Mouse (Mus musculus) forebrain, embryonic 12.5 days (tissue): Measurements from ENCODE around the gene Mapk10. TPM values are rescaled to one million over a fixed set of nuclear protein-coding genes. Genes with fewer than 3 reads are reported as not detected.

Source experiments
- ATAC-seq: fragments of 200-750 bp; cut with Nextera tagmentation; 2 replicates; pipeline ENCODE4 v1.8.0; 2017; ENCODE audit warnings: moderate TSS enrichment; ENCODE audit not compliant: low FRiP score
- H3K27ac ChIP-seq: fragments of 300-500 bp; sonication (generic); 2 replicates; pipeline ENCODE4 v1.5.1; 2016; ENCODE audit warnings: mild to moderate bottlenecking
- H3K27me3 ChIP-seq: fragments of 300-500 bp; sonication (generic); 2 replicates; pipeline ENCODE4 v1.6.1; 2016; ENCODE audit warnings: mild to moderate bottlenecking
- H3K36me3 ChIP-seq: fragments of 300-500 bp; sonication (generic); replicated peaks from 2 replicates; pipeline ENCODE4 v1.6.1; 2016; ENCODE audit warnings: mild to moderate bottlenecking
- H3K4me1 ChIP-seq: fragments of 300-500 bp; sonication (generic); 2 replicates; pipeline ENCODE4 v1.6.1; 2016
- H3K4me2 ChIP-seq: fragments of 300-500 bp; sonication (generic); 2 replicates; pipeline ENCODE4 v1.6.1; 2016; ENCODE audit warnings: mild to moderate bottlenecking, moderate library complexity
- H3K4me3 ChIP-seq: fragments of 300-500 bp; sonication (generic); replicated peaks from 2 replicates; pipeline ENCODE4 v1.5.1; 2016; ENCODE audit warnings: mild to moderate bottlenecking
- H3K9ac ChIP-seq: fragments of 300-500 bp; sonication (generic); 2 replicates; pipeline ENCODE4 v1.6.1; 2016; ENCODE audit warnings: mild to moderate bottlenecking
- H3K9me3 ChIP-seq: fragments of 300-500 bp; sonication (generic); 2 replicates; pipeline ENCODE4 v1.6.1; 2016
- WGBS: fragments of 180-500 bp; shearing (Covaris S2); methylation state at CpG from one replicate; pipeline ENCODE4 v1.1.7; 2016; 5-methylcytosine and 5-hydroxymethylcytosine counted together
- polyA plus RNA-seq: library from polyadenylated mRNA; unstranded; fragments of >200 nt; fragmentation: Nextera tagmentation; extraction: Ambion mirVana; gene quantifications from 2 replicates; pipeline ENCODE4 v1.2.1, GENCODE M21; 2016

The Mapk10 gene
- polyA plus RNA-seq, 1 experiment from 2014 or later = 41.7 TPM

- H3K9me3 ChIP-seq = no peaks in the 10 kb centered on the region
- no peak overlapping the region for H3K4me3 ChIP-seq
- H3K27ac ChIP-seq = no peak overlapping the region
- H3K36me3 ChIP-seq = no peaks in the 10 kb centered on the region
- WGBS = 65% methylated on average over 6 of the region's 6 CpGs
- peaks cover 31% of the 10 kb centered on the region for H3K4me1 ChIP-seq
- no peak overlapping the region for H3K4me2 ChIP-seq
- ATAC-seq = no peak
- H3K27me3 ChIP-seq = no peaks in the 10 kb centered on the region
- no peak overlapping the region for H3K9ac ChIP-seq
Observed at GRCm38 (mm10) chr5:103194549-103194948, 16.6 kb downstream of the Mapk10 start.

GRCm38 (mm10) chr5:103193700-103194099, 17.4 kb downstream of the Mapk10 start:
- 77% methylated on average over 3 of the region's 3 CpGs for WGBS
- Histone ChIP-seq H3K27me3 (no peaks in the 10 kb centered on the region), H3K27ac (no peak overlapping the region), H3K36me3 (no peaks in the 10 kb centered on the region), H3K9ac (no peak overlapping the region), H3K4me3 (no peak overlapping the region), H3K4me1 (peaks cover 31% of the 10 kb centered on the region), H3K4me2 (no peak overlapping the region), H3K9me3 (no peaks in the 10 kb centered on the region)
- no peak for ATAC-seq

GRCm38 (mm10) chr5:103191577-103191976, 19.6 kb downstream of the Mapk10 start:
- no peaks in the 10 kb centered on the region for H3K36me3 ChIP-seq
- H3K4me3 ChIP-seq = no peak overlapping the region
- H3K4me1 ChIP-seq = peaks cover 31% of the 10 kb centered on the region
- ATAC-seq = peak; percentile 79
- no peaks in the 10 kb centered on the region for H3K27me3 ChIP-seq
- no peak overlapping the region for H3K4me2 ChIP-seq
- H3K9ac ChIP-seq = no peak overlapping the region
- WGBS = 18% methylated on average over 4 of the region's 4 CpGs
- H3K27ac ChIP-seq = peak overlapping the region; percentile 71
- no peaks in the 10 kb centered on the region for H3K9me3 ChIP-seq

- ATAC-seq = no peak
- Histone ChIP-seq H3K4me1 (no peaks in the 10 kb centered on the region), H3K9ac (no peak overlapping the region), H3K4me2 (no peak overlapping the region), H3K27ac (no peak overlapping the region), H3K27me3 (no peaks in the 10 kb centered on the region), H3K4me3 (no peak overlapping the region), H3K9me3 (peaks cover 9% of the 10 kb centered on the region; the same call in 1 of the 2 replicates), H3K36me3 (no peaks in the 10 kb centered on the region; the same call in 1 of the 2 replicates)
- WGBS = 91% methylated on average over 1 of the region's 1 CpGs
Observed at GRCm38 (mm10) chr5:103184256-103184655, 26.9 kb downstream of the Mapk10 start.

GRCm38 (mm10) chr5:103181622-103182021, 29.5 kb downstream of the Mapk10 start:
- no peak overlapping the region for H3K9ac ChIP-seq
- H3K36me3 ChIP-seq = no peaks in the 10 kb centered on the region; the same call in 1 of the 2 replicates
- H3K9me3 ChIP-seq = peaks cover 9% of the 10 kb centered on the region; the same call in 1 of the 2 replicates
- no peak overlapping the region for H3K4me3 ChIP-seq
- H3K27me3 ChIP-seq = no peaks in the 10 kb centered on the region
- no peak overlapping the region for H3K27ac ChIP-seq
- no peak overlapping the region for H3K4me2 ChIP-seq
- peaks cover 7% of the 10 kb centered on the region for H3K4me1 ChIP-seq
- 94% methylated on average over 10 of the region's 10 CpGs for WGBS
- ATAC-seq = no peak

- 8% methylated on average over 5 of the region's 5 CpGs for WGBS
- Histone ChIP-seq H3K4me1 (peaks cover 7% of the 10 kb centered on the region), H3K4me2 (no peak overlapping the region), H3K9me3 (no peaks in the 10 kb centered on the region), H3K27me3 (no peaks in the 10 kb centered on the region), H3K9ac (no peak overlapping the region), H3K36me3 (no peaks in the 10 kb centered on the region), H3K4me3 (no peak overlapping the region), H3K27ac (peak overlapping the region; percentile 68)
- peak; percentile 70; the same call in 1 of the 2 replicates for ATAC-seq
Observed at GRCm38 (mm10) chr5:103177010-103177409, 34.1 kb downstream of the Mapk10 start.

GRCm38 (mm10) chr5:103175989-103176388, 35.1 kb downstream of the Mapk10 start:
- H3K9me3 ChIP-seq = peaks cover 1% of the 10 kb centered on the region; the same call in 1 of the 2 replicates
- no peak overlapping the region for H3K4me3 ChIP-seq
- no peak overlapping the region for H3K27ac ChIP-seq
- H3K4me1 ChIP-seq = peaks cover 7% of the 10 kb centered on the region
- no peaks in the 10 kb centered on the region for H3K27me3 ChIP-seq
- WGBS = 89% methylated on average over 7 of the region's 7 CpGs
- H3K36me3 ChIP-seq = no peaks in the 10 kb centered on the region
- no peak overlapping the region for H3K9ac ChIP-seq
- ATAC-seq = no peak
- H3K4me2 ChIP-seq = no peak overlapping the region

GRCm38 (mm10) chr5:103174607-103175006, 36.5 kb downstream of the Mapk10 start:
- no peaks in the 10 kb centered on the region for H3K36me3 ChIP-seq
- no peak overlapping the region for H3K4me3 ChIP-seq
- WGBS = 45% methylated on average over 7 of the region's 7 CpGs
- H3K9me3 ChIP-seq = peaks cover 2% of the 10 kb centered on the region; the same call in 1 of the 2 replicates
- no peak for ATAC-seq
- H3K27ac ChIP-seq = no peak overlapping the region
- no peak overlapping the region for H3K4me2 ChIP-seq
- no peak overlapping the region for H3K9ac ChIP-seq
- H3K4me1 ChIP-seq = peaks cover 7% of the 10 kb centered on the region
- no peaks in the 10 kb centered on the region for H3K27me3 ChIP-seq

- no peaks in the 10 kb centered on the region for H3K4me1 ChIP-seq
- H3K4me2 ChIP-seq = no peak overlapping the region
- ATAC-seq = no peak
- no peak overlapping the region for H3K9ac ChIP-seq
- no peaks in the 10 kb centered on the region for H3K27me3 ChIP-seq
- H3K27ac ChIP-seq = no peak overlapping the region
- H3K9me3 ChIP-seq = peaks cover 2% of the 10 kb centered on the region; the same call in 1 of the 2 replicates
- no peaks in the 10 kb centered on the region for H3K36me3 ChIP-seq
- WGBS = 89% methylated on average over 3 of the region's 3 CpGs
- no peak overlapping the region for H3K4me3 ChIP-seq
Observed at GRCm38 (mm10) chr5:103171207-103171606, 39.9 kb downstream of the Mapk10 start.

GRCm38 (mm10) chr5:103167371-103167770, 43.8 kb downstream of the Mapk10 start:
- Histone ChIP-seq H3K4me2 (no peak overlapping the region), H3K4me3 (no peak overlapping the region), H3K27ac (no peak overlapping the region), H3K4me1 (0 out of 2 replicates have a peak, but pooled peaks cover under 1% of the 10 kb centered on the region), H3K9me3 (peaks cover 2% of the 10 kb centered on the region; the same call in 1 of the 2 replicates), H3K9ac (no peak overlapping the region), H3K27me3 (no peaks in the 10 kb centered on the region), H3K36me3 (no peaks in the 10 kb centered on the region)
- ATAC-seq = no peak
- WGBS = 59% methylated on average over 5 of the region's 5 CpGs

GRCm38 (mm10) chr5:103166755-103167154, 44.4 kb downstream of the Mapk10 start:
- H3K4me1 ChIP-seq = peaks cover 6% of the 10 kb centered on the region

GRCm38 (mm10) chr5:103164022-103164421, 47.1 kb downstream of the Mapk10 start:
- ATAC-seq = no peak
- Histone ChIP-seq H3K4me1 (peaks cover 26% of the 10 kb centered on the region), H3K36me3 (no peaks in the 10 kb centered on the region), H3K27ac (no peak overlapping the region), H3K4me2 (no peak overlapping the region), H3K9ac (no peak overlapping the region), H3K27me3 (no peaks in the 10 kb centered on the region), H3K9me3 (no peaks in the 10 kb centered on the region), H3K4me3 (no peak overlapping the region)
- WGBS = 94% methylated on average over 3 of the region's 3 CpGs

More at GRCm38 (mm10) chr5:103166755-103167154, 44.4 kb downstream of the Mapk10 start:
- Histone ChIP-seq H3K9me3 (peaks cover 2% of the 10 kb centered on the region; the same call in 1 of the 2 replicates), H3K4me2 (no peak overlapping the region), H3K36me3 (no peaks in the 10 kb centered on the region), H3K9ac (no peak overlapping the region), H3K27ac (no peak overlapping the region), H3K27me3 (no peaks in the 10 kb centered on the region), H3K4me3 (no peak overlapping the region)
- ATAC-seq = no peak
- 90% methylated on average over 2 of the region's 2 CpGs for WGBS

- H3K4me2 ChIP-seq = peak overlapping the region; percentile 24
- H3K9me3 ChIP-seq = no peaks in the 10 kb centered on the region
- WGBS = 17% methylated on average over 3 of the region's 3 CpGs
- H3K27ac ChIP-seq = peak overlapping the region; percentile 87
- H3K4me1 ChIP-seq = peaks cover 26% of the 10 kb centered on the region
- H3K27me3 ChIP-seq = no peaks in the 10 kb centered on the region
- H3K9ac ChIP-seq = no peak overlapping the region
- H3K36me3 ChIP-seq = no peaks in the 10 kb centered on the region
- H3K4me3 ChIP-seq = no peak overlapping the region
- ATAC-seq = no peak
Observed at GRCm38 (mm10) chr5:103161574-103161973, 49.6 kb downstream of the Mapk10 start.
